Mouse (Mus musculus) neural tube, embryonic 14.5 days (tissue): ENCODE measurements around the gene Ppp2r1b. TPM values are rescaled to one million over a fixed set of nuclear protein-coding genes. Genes with fewer than 3 reads are reported as not detected.
"Not testable (repeated sequence)": the region's sequence is repeated elsewhere in the genome, so short reads cannot be mapped to it uniquely, and the experiment has no call there.

Experiments
- ATAC-seq: fragments of 200-750 bp; cut with Nextera tagmentation; 2 replicates; pipeline ENCODE4 v1.8.0; 2017; ENCODE audit warnings: low read depth, mild to moderate bottlenecking, moderate TSS enrichment, moderate library complexity
- H3K27ac ChIP-seq: fragments of 300-500 bp; sonication (generic); 2 replicates; pipeline ENCODE4 v1.5.1; 2014; ENCODE audit warnings: low read depth, mild to moderate bottlenecking, control low read depth, low read length, moderate library complexity, mixed read lengths
- H3K27me3 ChIP-seq: fragments of 300-500 bp; sonication (generic); 2 replicates; pipeline ENCODE4 v1.6.1; 2014; ENCODE audit warnings: low read length; ENCODE audit not compliant: control insufficient read depth, insufficient read depth
- H3K36me3 ChIP-seq: fragments of 300-500 bp; sonication (generic); 2 replicates; pipeline ENCODE4 v1.6.1; 2014; ENCODE audit warnings: low read length, mixed read lengths; ENCODE audit not compliant: control insufficient read depth, insufficient read depth
- H3K4me1 ChIP-seq: fragments of 300-500 bp; sonication (generic); 2 replicates; pipeline ENCODE4 v1.6.1; 2014; ENCODE audit warnings: low read length; ENCODE audit not compliant: control insufficient read depth, insufficient read depth
- H3K4me2 ChIP-seq: fragments of 300-500 bp; sonication (generic); 2 replicates; pipeline ENCODE4 v1.6.1; 2014; ENCODE audit warnings: mild to moderate bottlenecking, low read depth, low read length, control low read depth
- H3K4me3 ChIP-seq: fragments of 300-500 bp; sonication (generic); 2 replicates; pipeline ENCODE4 v1.5.1; 2014; ENCODE audit warnings: low read depth, low read length, control low read depth, mixed read lengths
- H3K9ac ChIP-seq: fragments of 300-500 bp; sonication (generic); replicated peaks from 2 replicates; pipeline ENCODE4 v1.6.1; 2014; ENCODE audit warnings: low read depth, mild to moderate bottlenecking, control low read depth, low read length, mixed read lengths
- H3K9me3 ChIP-seq: fragments of 300-500 bp; sonication (generic); 2 replicates; pipeline ENCODE4 v1.6.1; 2016; ENCODE audit warnings: low read length; ENCODE audit not compliant: control insufficient read depth
- WGBS: fragments of 180-500 bp; shearing (Covaris S2); extraction: QIAGEN DNeasy Blood & Tissue Kit; methylation state at CpG from one replicate; pipeline ENCODE4 v1.1.7; 2014; 5-methylcytosine and 5-hydroxymethylcytosine counted together
- polyA plus RNA-seq: library from polyadenylated mRNA; unstranded; fragments of >200 nt; fragmentation: Nextera tagmentation; extraction: Ambion mirVana; gene quantifications from 2 replicates; pipeline ENCODE4 v1.2.1, GENCODE M21; 2014

Gene Ppp2r1b
- polyA plus RNA-seq, 1 experiment from 2014 or later, result 44.1 TPM

- Histone ChIP-seq H3K4me3 (no peak overlapping the region), H3K27me3 (no peaks in the 10 kb centered on the region), H3K27ac (no peak overlapping the region), H3K9me3 (no peaks in the 10 kb centered on the region), H3K4me2 (no peak overlapping the region), H3K36me3 (0 out of 2 replicates have a peak, but pooled peaks cover 4% of the 10 kb centered on the region), H3K9ac (no peak overlapping the region), H3K4me1 (no peaks in the 10 kb centered on the region)
- no peak for ATAC-seq
- 94% methylated on average over 5 of the region's 5 CpGs for WGBS
These were observed 13.6 kb upstream of the Ppp2r1b start for GRCm38 (mm10) chr9:50831514-50831913.

GRCm38 (mm10) chr9:50832162-50832561 lies 12.9 kb upstream of the Ppp2r1b start:
- H3K4me1 ChIP-seq, result no peaks in the 10 kb centered on the region
- WGBS, result 96% methylated on average over 4 of the region's 4 CpGs
- no peaks in the 10 kb centered on the region for H3K9me3 ChIP-seq
- H3K4me2 ChIP-seq, result no peak overlapping the region
- no peak for ATAC-seq
- no peak overlapping the region for H3K27ac ChIP-seq
- no peak overlapping the region for H3K4me3 ChIP-seq
- H3K9ac ChIP-seq, result no peak overlapping the region
- no peaks in the 10 kb centered on the region for H3K27me3 ChIP-seq
- 0 out of 2 replicates have a peak, but pooled peaks cover 4% of the 10 kb centered on the region for H3K36me3 ChIP-seq

DNA sequence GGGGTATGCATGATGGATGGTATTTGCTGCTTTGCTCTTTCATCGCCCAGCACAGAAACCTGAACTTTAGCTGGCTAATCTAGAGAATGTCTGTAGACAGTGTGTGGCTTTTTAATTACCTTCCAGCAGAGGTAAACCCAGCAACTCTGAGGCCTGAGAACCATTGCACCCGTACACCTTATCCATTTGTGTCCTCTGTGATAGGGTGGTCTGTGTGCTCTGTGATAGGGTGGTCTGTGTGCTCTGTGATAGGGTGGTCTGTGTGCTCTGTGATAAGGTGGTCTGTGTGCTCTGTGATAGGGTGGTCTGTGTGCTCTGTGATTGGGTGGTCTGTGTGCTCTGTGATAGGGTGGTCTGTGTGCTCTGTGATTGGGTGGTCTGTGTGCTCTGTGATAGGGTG lies 12.5 kb upstream of the Ppp2r1b start:
- H3K4me3 ChIP-seq, H3K27ac ChIP-seq, H3K36me3 ChIP-seq, H3K4me2 ChIP-seq, H3K4me1 ChIP-seq, H3K9me3 ChIP-seq, ATAC-seq, H3K27me3 ChIP-seq, H3K9ac ChIP-seq: not testable (repeated sequence)
- WGBS, result 98% methylated on average over 2 of the region's 2 CpGs

DNA sequence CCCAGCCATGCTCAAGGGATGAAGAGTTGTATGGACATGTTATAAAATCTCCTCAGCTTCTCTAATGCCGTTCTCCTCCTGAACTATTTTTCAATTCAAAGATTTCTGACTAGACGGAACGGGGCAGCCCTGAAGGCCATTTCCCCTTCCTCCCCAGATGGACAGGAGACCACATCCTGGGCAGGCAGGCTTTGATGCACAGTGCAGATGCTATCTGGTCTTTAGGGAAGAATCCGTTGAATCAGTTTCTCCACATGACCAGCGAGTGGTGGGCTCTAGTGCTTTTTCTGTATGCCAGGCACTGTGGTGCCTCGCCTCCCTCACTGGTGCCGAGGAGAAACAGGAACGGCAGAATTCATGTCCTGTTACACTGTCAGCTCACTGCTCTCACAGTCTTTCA lies 11.3 kb upstream of the Ppp2r1b start:
- H3K4me2 ChIP-seq, result no peak overlapping the region
- no peaks in the 10 kb centered on the region for H3K4me1 ChIP-seq
- no peaks in the 10 kb centered on the region for H3K9me3 ChIP-seq
- ATAC-seq, result no peak
- H3K4me3 ChIP-seq, result no peak overlapping the region
- no peaks in the 10 kb centered on the region for H3K27me3 ChIP-seq
- WGBS, result 84% methylated on average over 8 of the region's 8 CpGs
- 0 out of 2 replicates have a peak, but pooled peaks cover 8% of the 10 kb centered on the region for H3K36me3 ChIP-seq
- H3K9ac ChIP-seq, result no peak overlapping the region
- H3K27ac ChIP-seq, result no peak overlapping the region

DNA sequence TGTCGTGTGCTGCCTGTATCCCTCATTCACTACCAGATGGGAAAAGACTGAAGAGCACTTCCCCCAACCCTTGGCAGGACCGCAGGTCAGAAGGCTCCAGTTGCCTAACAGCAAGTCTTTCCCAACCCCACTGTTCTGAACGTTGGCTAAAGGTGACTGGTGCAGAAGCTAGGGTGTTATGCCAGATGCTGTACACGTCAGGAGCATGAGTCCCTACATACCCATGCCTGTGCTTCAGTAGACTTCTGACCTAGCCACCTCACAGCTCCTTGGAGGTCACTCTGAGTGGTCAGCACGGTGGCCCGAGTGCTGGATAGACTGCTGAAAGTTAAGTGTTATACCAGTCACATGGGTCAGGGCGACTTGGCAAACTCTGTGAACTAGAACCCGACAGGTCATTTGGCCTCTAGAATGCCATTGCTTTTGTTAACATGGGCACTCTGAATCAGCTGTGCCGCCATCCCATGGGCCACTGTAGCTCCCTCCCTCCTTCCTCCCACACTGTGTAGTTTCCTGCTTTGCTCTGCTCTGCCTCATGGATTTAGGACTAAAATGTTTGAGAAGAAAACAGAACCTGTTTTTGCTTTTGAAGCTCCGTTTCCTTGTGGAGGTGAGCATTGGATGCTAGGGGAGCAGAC lies 9.9 kb upstream of the Ppp2r1b start:
- H3K9ac ChIP-seq, result no peak overlapping the region
- H3K4me1 ChIP-seq, result no peaks in the 10 kb centered on the region
- H3K27me3 ChIP-seq, result no peaks in the 10 kb centered on the region
- WGBS, result 92% methylated on average over 10 of the region's 10 CpGs
- no peak for ATAC-seq
- H3K36me3 ChIP-seq, result 0 out of 2 replicates have a peak, but pooled peaks cover 8% of the 10 kb centered on the region
- H3K4me2 ChIP-seq, result no peak overlapping the region
- H3K9me3 ChIP-seq, result no peaks in the 10 kb centered on the region
- H3K27ac ChIP-seq, result no peak overlapping the region
- H3K4me3 ChIP-seq, result no peak overlapping the region

DNA sequence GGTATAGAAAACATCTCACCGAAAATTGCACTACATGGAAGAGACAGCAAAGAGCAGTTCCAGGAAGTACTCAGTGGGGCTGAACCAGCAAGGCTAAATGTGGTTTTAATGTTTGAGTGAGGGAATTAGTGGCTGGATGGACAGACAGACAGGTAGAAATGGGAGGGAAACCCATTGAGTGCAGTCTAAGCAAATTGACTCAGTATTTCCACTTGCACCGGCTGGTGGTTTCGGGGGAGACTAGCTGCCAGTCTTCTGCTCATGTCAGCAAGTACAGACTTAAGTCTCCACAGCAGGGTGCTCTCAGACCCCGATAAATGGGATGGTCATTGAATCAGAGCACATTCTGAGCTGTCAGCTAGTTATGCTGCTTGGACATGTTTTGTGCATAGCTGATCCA lies 9.0 kb upstream of the Ppp2r1b start:
- 0 out of 2 replicates have a peak, but pooled peaks cover 8% of the 10 kb centered on the region for H3K36me3 ChIP-seq
- H3K27ac ChIP-seq, result no peak overlapping the region
- WGBS, result 88% methylated on average over 4 of the region's 4 CpGs

DNA sequence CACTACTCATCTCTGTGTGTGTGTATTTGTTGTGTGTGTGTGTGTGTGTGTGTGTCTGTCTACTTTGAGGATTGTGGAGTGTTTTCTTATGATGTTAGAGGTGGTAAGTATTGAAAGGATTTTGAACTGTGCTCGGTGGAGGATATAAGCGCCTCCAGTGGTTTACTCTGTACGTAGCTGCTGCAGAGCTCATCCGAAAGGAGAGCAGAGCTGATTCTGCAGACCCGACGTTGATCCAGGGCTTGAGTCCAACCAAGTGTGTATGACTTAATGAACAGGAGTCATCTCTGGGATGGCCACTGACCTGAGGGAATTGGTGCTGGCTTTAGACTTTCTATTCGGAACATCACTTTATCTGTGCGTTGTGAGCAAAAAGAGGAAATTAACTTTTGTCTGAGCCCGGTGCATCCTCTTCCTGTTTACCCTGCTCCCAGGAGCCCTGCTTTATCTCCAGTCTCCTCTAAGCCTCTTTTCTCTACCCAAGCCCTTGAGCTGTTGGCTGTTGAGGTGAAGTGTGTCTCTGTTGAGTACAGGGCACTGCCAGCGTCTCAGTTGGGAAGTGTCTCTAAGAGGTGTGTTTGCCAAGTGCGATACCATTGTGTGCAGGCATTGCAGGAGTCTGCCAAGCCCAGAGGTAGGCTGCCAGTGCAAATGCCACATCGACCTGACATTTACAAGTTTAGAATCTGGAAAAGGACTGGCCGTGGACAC lies 3.9 kb upstream of the Ppp2r1b start:
- ATAC-seq, result no peak
- Histone ChIP-seq H3K9ac (no peak overlapping the region), H3K4me3 (no peak overlapping the region), H3K27ac (no peak overlapping the region), H3K9me3 (no peaks in the 10 kb centered on the region), H3K27me3 (no peaks in the 10 kb centered on the region), H3K4me2 (no peak overlapping the region), H3K4me1 (no peaks in the 10 kb centered on the region), H3K36me3 (peaks cover 10% of the 10 kb centered on the region; the same call in 1 of the 2 replicates)
- WGBS, result 84% methylated on average over 13 of the region's 13 CpGs

More for the DNA sequence above, 9.0 kb upstream of the Ppp2r1b start:
- no peak overlapping the region for H3K4me3 ChIP-seq
- H3K9ac ChIP-seq, result no peak overlapping the region
- H3K4me1 ChIP-seq, result no peaks in the 10 kb centered on the region
- ATAC-seq, result no peak
- no peaks in the 10 kb centered on the region for H3K27me3 ChIP-seq
- no peaks in the 10 kb centered on the region for H3K9me3 ChIP-seq
- H3K4me2 ChIP-seq, result no peak overlapping the region

- Histone ChIP-seq H3K27ac (no peak overlapping the region), H3K9ac (no peak overlapping the region), H3K9me3 (no peaks in the 10 kb centered on the region), H3K36me3 (peaks cover 6% of the 10 kb centered on the region; the same call in 1 of the 2 replicates), H3K4me1 (no peaks in the 10 kb centered on the region), H3K4me2 (no peak overlapping the region), H3K4me3 (no peak overlapping the region), H3K27me3 (no peaks in the 10 kb centered on the region)
- WGBS, result 44% methylated on average over 9 of the region's 9 CpGs
- ATAC-seq, result no peak
These were observed 446 bp downstream of the Ppp2r1b start for GRCm38 (mm10) chr9:50845547-50845946.

DNA sequence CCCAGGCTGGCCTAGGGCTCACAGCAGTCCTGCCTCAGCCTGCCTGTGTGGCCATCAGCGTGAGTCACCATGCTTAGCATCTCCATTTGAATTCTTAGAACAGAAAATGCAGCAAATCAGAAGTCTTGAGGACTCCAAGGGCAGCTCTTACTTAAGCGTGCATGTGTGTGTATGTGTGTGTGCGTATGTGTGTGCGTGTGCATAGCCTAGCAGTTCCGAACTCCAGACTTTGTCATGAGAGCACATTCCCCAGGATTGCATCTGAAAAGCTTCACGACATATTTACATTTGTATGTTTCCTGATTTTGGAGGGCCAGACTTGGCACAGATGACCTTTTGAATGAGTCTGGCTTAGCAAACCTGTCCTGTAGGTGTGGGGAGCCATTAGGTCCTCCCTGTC lies 2.0 kb downstream of the Ppp2r1b start:
- no peak for ATAC-seq
- H3K4me2 ChIP-seq, result no peak overlapping the region
- H3K27me3 ChIP-seq, result no peaks in the 10 kb centered on the region
- H3K9me3 ChIP-seq, result no peaks in the 10 kb centered on the region
- H3K4me1 ChIP-seq, result no peaks in the 10 kb centered on the region
- H3K9ac ChIP-seq, result no peak overlapping the region
- no peak overlapping the region for H3K27ac ChIP-seq
- peaks cover 6% of the 10 kb centered on the region; the same call in 1 of the 2 replicates for H3K36me3 ChIP-seq
- 93% methylated on average over 6 of the region's 6 CpGs for WGBS
- no peak overlapping the region for H3K4me3 ChIP-seq
